Mouse (Mus musculus): ENCODE data around the gene Mecom. TPM values are rescaled to one million over a fixed set of nuclear protein-coding genes. Genes with fewer than 3 reads are reported as not detected.

The Mecom gene
- total RNA-seq, 2 experiments from 2014 or later: 4.9 to 7.0 TPM

Other genes with a start within 250 kb of the Mecom start
- gene Actrt3, start 51.9 kb upstream of the Mecom start, total RNA-seq (2021): not detected
- 1 to 10 TPM; 7.0 to 8.3 TPM for gene Mynn, start 54.1 kb upstream of the Mecom start, total RNA-seq (2021)
- gene Lrriq4, start 96.5 kb upstream of the Mecom start, total RNA-seq (2021): not detected
- gene Lrrc34, start 99.9 kb upstream of the Mecom start, total RNA-seq (2021): not detected
- not detected for gene Lrrc31, start 151.8 kb upstream of the Mecom start, total RNA-seq (2021)
- gene Samd7, start 198.3 kb upstream of the Mecom start, total RNA-seq (2021): not detected
- gene Sec62, start 244.9 kb upstream of the Mecom start, total RNA-seq (2021): 10 to 100 TPM; 24.9 to 35.3 TPM